Mouse (Mus musculus): Measurements from ENCODE around the gene Gm20695.

The Gm20695 gene

DNA sequence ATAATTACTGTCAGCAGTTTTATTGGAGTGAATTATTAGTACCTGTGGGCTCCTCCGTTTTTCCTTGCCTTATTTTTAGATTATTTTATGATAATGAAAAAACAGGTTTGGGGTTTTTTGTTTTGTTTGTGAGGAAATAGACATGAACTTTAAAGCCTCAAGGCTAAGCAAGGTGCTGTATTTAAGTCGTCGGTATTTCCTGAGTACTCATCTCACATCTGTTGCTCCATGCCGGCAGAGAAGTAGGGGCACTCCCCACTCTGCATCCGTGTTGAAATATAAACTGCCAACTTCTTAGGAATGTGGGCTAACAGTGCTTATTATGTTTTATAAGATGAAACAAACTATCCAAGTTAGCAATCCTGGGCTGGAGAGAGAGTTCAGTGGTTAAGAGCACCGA lies 11.6 kb downstream of the Gm20695 start:
- DNase-seq: no peak

- DNase-seq: no peak
Observed at GRCm38 (mm10) chr16:3896553-3896952, 12.1 kb downstream of the Gm20695 start.

GRCm38 (mm10) chr16:3907471-3907870 lies 23.0 kb downstream of the Gm20695 start:
- no peak for DNase-seq

- peak; percentile 93 for DNase-seq
Observed at GRCm38 (mm10) chr16:3908537-3909111, 24.2 kb downstream of the Gm20695 start, which contains the start of the genes 1700037C18Rik and Cluap1. Gene 1700037C18Rik, minus strand, starts transcription at chr16:3908689. Gene Cluap1, plus strand, starts transcription at chr16:3908801.

- no peak for DNase-seq
Observed at GRCm38 (mm10) chr16:3909118-3909517, 24.7 kb downstream of the Gm20695 start.

DNA sequence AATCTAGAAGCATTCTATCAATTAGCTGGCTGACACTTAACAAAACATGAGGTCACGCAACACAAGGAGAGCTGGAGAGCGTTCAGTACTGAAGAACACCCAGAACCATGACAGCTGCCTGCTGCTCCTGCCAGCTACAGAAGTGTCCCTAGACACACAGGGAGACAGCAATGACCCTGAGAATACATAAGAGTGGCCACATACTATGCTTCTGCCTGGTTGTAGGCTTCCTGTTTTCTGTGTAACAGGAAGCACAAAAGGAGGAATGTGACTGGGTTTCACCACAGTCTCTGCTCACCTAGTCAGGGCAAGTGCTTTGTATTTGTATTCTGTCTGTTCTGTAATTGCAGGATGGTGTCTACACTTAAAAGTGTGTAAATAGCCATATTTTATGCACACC lies 36.3 kb downstream of the Gm20695 start:
- DNase-seq: no peak

GRCm38 (mm10) chr16:3923515-3923914 lies 39.1 kb downstream of the Gm20695 start:
- no peak for DNase-seq

DNA sequence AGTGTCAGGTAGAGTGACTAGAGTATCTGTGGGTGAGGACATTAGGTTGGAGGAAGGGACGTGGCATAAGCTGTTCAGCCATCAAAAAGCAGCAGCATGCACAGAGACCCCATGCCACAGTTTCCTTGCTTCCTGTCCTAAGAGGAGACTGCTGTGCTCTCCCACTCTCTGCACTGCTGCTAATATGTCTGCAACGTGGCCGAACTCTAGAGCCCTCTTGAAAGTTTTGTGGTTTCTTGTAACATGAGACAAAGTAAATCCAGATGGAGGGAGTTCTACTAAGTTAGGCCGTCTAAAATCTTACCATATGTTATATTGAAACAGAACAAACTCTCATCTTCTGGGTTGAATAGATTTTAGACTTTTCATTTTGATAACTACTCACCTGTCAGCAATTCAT lies 39.5 kb downstream of the Gm20695 start:
- DNase-seq: no peak

DNA sequence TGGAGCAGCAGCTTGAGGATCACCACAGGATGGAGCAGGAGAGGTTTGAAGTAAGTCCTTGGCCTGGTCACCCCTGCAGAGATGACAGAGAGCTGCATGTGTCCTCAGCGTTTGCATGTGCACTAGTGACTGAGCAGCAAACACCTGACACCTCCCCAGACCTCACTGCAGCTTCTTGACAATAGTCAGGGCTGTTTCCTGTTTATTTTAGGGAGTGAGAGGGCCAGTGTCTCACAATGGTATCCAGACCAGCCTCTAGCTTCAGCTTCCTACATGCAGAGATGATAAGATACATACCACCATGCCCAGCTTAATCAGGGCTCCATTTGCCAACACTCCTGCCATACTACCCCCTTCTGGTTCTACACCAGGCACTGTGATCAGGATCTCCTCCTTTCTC lies 44.1 kb downstream of the Gm20695 start:
- DNase-seq: no peak

- no peak for DNase-seq
Observed at GRCm38 (mm10) chr16:3929151-3929550, 44.7 kb downstream of the Gm20695 start.

DNA sequence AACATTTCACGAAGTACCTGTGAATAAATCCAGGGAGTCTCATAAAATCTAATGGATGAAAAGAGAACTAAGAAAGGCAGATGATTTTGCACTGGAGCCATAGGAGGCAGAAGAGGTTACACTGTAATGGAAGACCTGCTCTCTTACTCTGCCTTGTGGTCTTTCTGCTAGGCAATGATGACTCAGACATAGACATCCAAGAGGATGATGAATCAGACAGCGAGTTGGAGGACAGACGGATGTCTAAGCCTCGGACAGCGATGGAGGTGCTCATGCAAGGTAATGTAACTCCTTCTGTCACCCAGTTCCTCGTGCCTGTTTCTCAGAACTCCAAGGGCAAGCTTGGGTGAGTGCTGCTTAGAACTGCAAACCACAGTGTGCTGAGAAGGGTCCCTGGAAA lies 49.1 kb downstream of the Gm20695 start:
- no peak for DNase-seq

GRCm38 (mm10) chr16:3934091-3934490 lies 49.6 kb downstream of the Gm20695 start:
- DNase-seq: no peak

GRCm38 (mm10) chr16:3934701-3935100 lies 50.3 kb downstream of the Gm20695 start:
- DNase-seq: no peak

- DNase-seq: no peak
Observed at GRCm38 (mm10) chr16:3951141-3951540, 66.7 kb downstream of the Gm20695 start.

GRCm38 (mm10) chr16:3956369-3956768 lies 71.9 kb downstream of the Gm20695 start:
- no peak for DNase-seq

- no peak for DNase-seq
Observed at GRCm38 (mm10) chr16:3959261-3959660, 74.8 kb downstream of the Gm20695 start.

GRCm38 (mm10) chr16:3964990-3965389 lies 80.5 kb downstream of the Gm20695 start:
- no peak for DNase-seq

GRCm38 (mm10) chr16:3965534-3965933 lies 81.1 kb downstream of the Gm20695 start:
- no peak for DNase-seq

Measured in right cerebral cortex, postnatal 14 days (tissue).